Mouse (Mus musculus): ENCODE measurements around the gene Anks1b. TPM values are rescaled to one million over a fixed set of nuclear protein-coding genes. Genes with fewer than 3 reads are reported as not detected.

Gene Anks1b
- total RNA-seq, 4 experiments from 2014 or later, result 0.37 to 2.1 (median 0.71) TPM

Other genes starting within 250 kb of the Anks1b start
- gene Scyl2, start 187.2 kb upstream of the Anks1b start, total RNA-seq (2022), result 10 to 100 TPM; 13.7 to 18.6 (median 17.9) TPM
- 10 to 100 TPM; 11.1 to 13.7 (median 12.9) TPM for gene Actr6, start 141.2 kb upstream of the Anks1b start, total RNA-seq (2022)
- gene Uhrf1bp1l, start 128.5 kb upstream of the Anks1b start, total RNA-seq (2022), result 10 to 100 TPM; 23.9 to 28.9 (median 27.7) TPM